Mouse (Mus musculus): ENCODE measurements at regions not wholly inside any gene's neighbourhood (a gene's known extent, or its start where the extent isn't known, plus 50 kb on each side); places are given as distances from the start of the nearest gene placed in this dataset.

GRCm38 (mm10) chr13:7967886-7968285 lies 234.8 kb upstream of the Adarb2 start:
- no peak for DNase-seq (ENCODE audit: low read depth, low spot score)

- no peak for DNase-seq (ENCODE audit: low read depth, low spot score)
Observed at GRCm38 (mm10) chr13:7994198-7994597, 208.5 kb upstream of the Adarb2 start.

GRCm38 (mm10) chr13:8030096-8030495 lies 172.6 kb upstream of the Adarb2 start:
- peak; percentile 70 for DNase-seq (ENCODE audit: low read depth, low spot score)

- no peak for DNase-seq (ENCODE audit: low read depth, low spot score)
Observed at GRCm38 (mm10) chr13:8050930-8051495, 151.7 kb upstream of the Adarb2 start.

GRCm38 (mm10) chr13:8056122-8056818 lies 146.4 kb upstream of the Adarb2 start:
- DNase-seq (ENCODE audit: low read depth, low spot score): no peak

GRCm38 (mm10) chr13:8087154-8087553 lies 115.5 kb upstream of the Adarb2 start:
- DNase-seq (ENCODE audit: low read depth, low spot score): no peak

GRCm38 (mm10) chr13:8089519-8089918 lies 113.1 kb upstream of the Adarb2 start:
- no peak for DNase-seq (ENCODE audit: low read depth, low spot score)

GRCm38 (mm10) chr13:8108701-8109100 lies 94.0 kb upstream of the Adarb2 start:
- peak; percentile 12 for DNase-seq (ENCODE audit: low read depth, low spot score)

- no peak for DNase-seq (ENCODE audit: low read depth, low spot score)
Observed at GRCm38 (mm10) chr13:8112953-8113352, 89.7 kb upstream of the Adarb2 start.

- DNase-seq (ENCODE audit: low read depth, low spot score): no peak
Observed at GRCm38 (mm10) chr13:8119013-8119412, 83.7 kb upstream of the Adarb2 start.

- no peak for DNase-seq (ENCODE audit: low read depth, low spot score)
Observed at GRCm38 (mm10) chr13:8119986-8120385, 82.7 kb upstream of the Adarb2 start.

GRCm38 (mm10) chr13:8134764-8135163 lies 67.9 kb upstream of the Adarb2 start:
- DNase-seq (ENCODE audit: low read depth, low spot score): no peak

GRCm38 (mm10) chr13:8139396-8139795 lies 63.3 kb upstream of the Adarb2 start:
- DNase-seq (ENCODE audit: low read depth, low spot score): no peak

- no peak for DNase-seq (ENCODE audit: low read depth, low spot score)
Observed at GRCm38 (mm10) chr13:8152168-8152567, 50.5 kb upstream of the Adarb2 start.
